Mouse (Mus musculus): ENCODE measurements around the gene Cisd1.
A peak's percentile ranks its signal among the peaks of the same experiment; 100 is the strongest.

The Cisd1 gene

GRCm38 (mm10) chr10:71347964-71348636 is 3.3 kb upstream of the Cisd1 start:
- DNase-seq: no peak

GRCm38 (mm10) chr10:71347509-71347949 is 2.8 kb upstream of the Cisd1 start, which contains the start of gene Ipmk:
Gene Ipmk, plus strand, starts transcription at chr10:71347763.
- DNase-seq: peak; percentile 99

- DNase-seq: no peak
These were observed 2.2 kb upstream of the Cisd1 start for GRCm38 (mm10) chr10:71346722-71347508.

- no peak for DNase-seq
These were observed 1.4 kb upstream of the Cisd1 start for GRCm38 (mm10) chr10:71346106-71346505.

GRCm38 (mm10) chr10:71343567-71344265 is 1.0 kb downstream of the Cisd1 start:
- DNase-seq: no peak

- no peak for DNase-seq
These were observed 1.6 kb downstream of the Cisd1 start for GRCm38 (mm10) chr10:71343130-71343529.

GRCm38 (mm10) chr10:71342030-71342805 is 2.5 kb downstream of the Cisd1 start:
- peak; percentile 71 for DNase-seq

GRCm38 (mm10) chr10:71341290-71341689 is 3.5 kb downstream of the Cisd1 start:
- DNase-seq: peak; percentile 55

- peak; percentile 84 for DNase-seq
These were observed 4.6 kb downstream of the Cisd1 start for GRCm38 (mm10) chr10:71340195-71340594.

GRCm38 (mm10) chr10:71339463-71339862 is 5.3 kb downstream of the Cisd1 start:
- no peak for DNase-seq

GRCm38 (mm10) chr10:71338156-71338905 is 6.4 kb downstream of the Cisd1 start:
- DNase-seq: peak; percentile 74

GRCm38 (mm10) chr10:71337733-71338132 is 7.0 kb downstream of the Cisd1 start:
- no peak for DNase-seq

GRCm38 (mm10) chr10:71332859-71333258 is 11.9 kb downstream of the Cisd1 start:
- DNase-seq: no peak

GRCm38 (mm10) chr10:71332376-71332775 is 12.4 kb downstream of the Cisd1 start:
- no peak for DNase-seq

GRCm38 (mm10) chr10:71331908-71332307 is 12.8 kb downstream of the Cisd1 start:
- DNase-seq: no peak

- no peak for DNase-seq
These were observed 14.7 kb downstream of the Cisd1 start for GRCm38 (mm10) chr10:71330070-71330469.

- no peak for DNase-seq
These were observed 15.5 kb downstream of the Cisd1 start for GRCm38 (mm10) chr10:71329295-71329694.

- no peak for DNase-seq
These were observed 15.9 kb downstream of the Cisd1 start for GRCm38 (mm10) chr10:71328870-71329269.

GRCm38 (mm10) chr10:71328382-71328781 is 16.4 kb downstream of the Cisd1 start:
- DNase-seq: no peak

GRCm38 (mm10) chr10:71327386-71327785 is 17.4 kb downstream of the Cisd1 start:
- DNase-seq: no peak

GRCm38 (mm10) chr10:71326789-71327188 is 18.0 kb downstream of the Cisd1 start:
- peak; percentile 70 for DNase-seq

- DNase-seq: peak; percentile 58
These were observed 18.6 kb downstream of the Cisd1 start for GRCm38 (mm10) chr10:71326123-71326522.
